Mouse (Mus musculus) kidney, adult 2 months (tissue): ENCODE measurements around the gene Sox5.

Source experiments
- CTCF ChIP-seq: fragments of 200-500 bp; conservative IDR thresholded peaks from 2 replicates; pipeline ENCODE4 v1.5.1; 2011; ENCODE audit warnings: low read depth, mild to moderate bottlenecking, control low read depth, low read length, moderate library complexity, mixed read lengths; ENCODE audit not compliant: insufficient read depth, insufficient read length
- POLR2A ChIP-seq: fragments of 200-500 bp; IDR thresholded peaks from one replicate; pipeline ENCODE4 v1.6.1; 2011; ENCODE audit warnings: low read depth, low read length, control low read depth

DNA sequence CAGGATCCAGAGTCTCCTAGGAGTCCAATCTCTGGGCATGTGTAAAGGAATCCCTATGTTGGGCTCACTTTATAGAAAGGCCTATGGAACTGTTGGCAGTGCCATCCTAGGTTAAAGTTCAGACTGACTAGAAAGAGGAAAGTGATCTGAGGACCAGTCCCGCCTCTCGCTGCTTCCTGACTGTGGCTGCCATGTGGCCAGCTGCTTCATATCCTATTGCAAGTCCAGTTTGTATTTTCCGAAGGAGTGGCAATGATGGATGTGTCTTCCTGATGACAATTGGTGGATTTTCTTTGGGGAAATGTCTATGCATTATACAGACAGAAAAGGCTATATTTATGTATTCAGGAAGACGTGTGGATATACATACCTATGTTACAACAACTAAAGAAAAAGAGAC lies 453.0 kb downstream of the Sox5 start:
- TF ChIP-seq CTCF (no peak), POLR2A (no peak)
